In the genomic region with DNA sequence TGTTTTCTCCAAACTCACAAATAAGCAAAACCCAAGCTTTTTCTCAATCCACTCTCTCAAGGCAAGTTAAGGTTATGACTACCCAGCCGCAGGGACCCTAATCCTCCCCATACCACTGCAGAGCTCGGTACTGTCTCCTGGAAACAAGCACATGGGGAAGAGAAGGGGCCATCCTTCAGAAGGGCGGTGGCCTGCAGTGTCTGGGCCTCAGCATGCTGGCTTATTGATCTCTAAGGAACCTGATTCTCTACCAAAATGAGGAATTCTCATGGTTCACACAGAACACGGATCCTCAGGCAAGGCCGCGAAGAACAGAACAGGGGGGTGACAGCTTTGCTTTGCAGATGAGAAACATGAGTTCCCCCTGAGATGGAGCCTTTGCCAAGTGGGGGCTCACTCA, we compare ENCODE assay signal across 39 mouse cellular contexts. TPM values are rescaled to one million over a fixed set of nuclear protein-coding genes. Genes with fewer than 3 reads are reported as not detected.
"Had no signal": no experiment of that assay in that cellular context is flagged by ENCODE, and none has a peak within 500 bp of the region (broad histone marks: within the 10 kb centered on the region; RNA-seq: fewer than 3 reads in every experiment).

No protein-coding gene starts in this region.

- H3K9ac ChIP-seq: limb, embryonic 12.5 days; limb, embryonic 13.5 days; limb, embryonic 15.5 days; liver, embryonic 12.5 days; liver, embryonic 13.5 days; liver, embryonic 14.5 days; liver, embryonic 15.5 days; liver, postnatal 0 days; lung, embryonic 14.5 days; lung, embryonic 15.5 days; midbrain, embryonic 12.5 days; midbrain, embryonic 13.5 days; midbrain, embryonic 15.5 days; neural tube, embryonic 12.5 days had no signal

- H3K27me3 ChIP-seq: limb, embryonic 12.5 days; limb, embryonic 13.5 days; limb, embryonic 15.5 days; liver, embryonic 12.5 days; liver, embryonic 13.5 days; liver, embryonic 15.5 days; lung, embryonic 15.5 days; megakaryocyte, embryonic 14.5 days; midbrain, embryonic 12.5 days; midbrain, embryonic 13.5 days; midbrain, embryonic 15.5 days; neural tube, embryonic 12.5 days had no signal

- ATAC-seq: liver, embryonic 12.5 days; liver, postnatal 0 days; lung, postnatal 0 days; midbrain, embryonic 13.5 days; midbrain, embryonic 15.5 days; midbrain, embryonic 16.5 days had no signal

- H3K27ac ChIP-seq: limb, embryonic 10.5 days; limb, embryonic 12.5 days; limb, embryonic 13.5 days; limb, embryonic 15.5 days; liver, embryonic 12.5 days; liver, embryonic 13.5 days; liver, embryonic 14.5 days; liver, embryonic 15.5 days; lung, embryonic 15.5 days; macrophage; midbrain, embryonic 10.5 days; midbrain, embryonic 12.5 days; midbrain, embryonic 13.5 days; midbrain, embryonic 15.5 days; neural tube, embryonic 12.5 days had no signal

- H3K4me3 ChIP-seq: limb, embryonic 10.5 days; limb, embryonic 12.5 days; limb, embryonic 13.5 days; limb, embryonic 15.5 days; liver, embryonic 12.5 days; liver, embryonic 13.5 days; liver, embryonic 15.5 days; lung, embryonic 15.5 days; megakaryocyte, embryonic 14.5 days; midbrain, embryonic 10.5 days; midbrain, embryonic 12.5 days; midbrain, embryonic 13.5 days; midbrain, embryonic 15.5 days; myocyte; neural tube, embryonic 12.5 days had no signal

- DNase-seq: left cerebral cortex, postnatal 4 days; liver; liver, embryonic 13.5 days; liver, postnatal 0 days; lung, adult 18-20 months; lung, adult 2 months; lung, embryonic 14.5 days; lung, postnatal 10 days; lung, postnatal 14 days; lung, postnatal 36 days; lung, postnatal 4 days; midbrain, embryonic 14.5 days had no signal

- H3K4me1 ChIP-seq: limb, embryonic 10.5 days; limb, embryonic 12.5 days; liver, embryonic 12.5 days; liver, embryonic 13.5 days; liver, embryonic 15.5 days; megakaryocyte, embryonic 14.5 days; midbrain, embryonic 10.5 days; midbrain, embryonic 12.5 days; midbrain, embryonic 13.5 days; midbrain, embryonic 15.5 days; neural tube, embryonic 12.5 days had no signal

- H3K4me2 ChIP-seq: limb, embryonic 12.5 days; limb, embryonic 13.5 days; limb, embryonic 15.5 days; liver, embryonic 11.5 days; liver, embryonic 12.5 days; liver, embryonic 13.5 days; liver, embryonic 15.5 days; lung, embryonic 14.5 days; lung, embryonic 15.5 days; midbrain, embryonic 11.5 days; midbrain, embryonic 12.5 days; midbrain, embryonic 13.5 days; midbrain, embryonic 15.5 days; neural tube, embryonic 12.5 days had no signal

- H3K9me3 ChIP-seq: limb, embryonic 10.5 days; limb, embryonic 12.5 days; limb, embryonic 13.5 days; limb, embryonic 15.5 days; liver, embryonic 12.5 days; liver, embryonic 13.5 days; liver, embryonic 15.5 days; lung, embryonic 15.5 days; megakaryocyte, embryonic 14.5 days; midbrain, embryonic 10.5 days; midbrain, embryonic 12.5 days; midbrain, embryonic 13.5 days; midbrain, embryonic 15.5 days; neural tube, embryonic 12.5 days had no signal

RNA-seq across cellular contexts. Expression of a gene that starts 23.1 kb away (rescaled TPM):
- total RNA-seq: liver, adult 2 months; megakaryocyte progenitor cell, adult 5-6 weeks; megakaryocyte, adult 5-6 weeks; megakaryocyte-erythroid progenitor cell, adult 5-6 weeks; monocyte, adult 5-6 weeks had no signal
- polyA plus RNA-seq: limb, embryonic 10.5 days; limb, embryonic 11.5 days; limb, embryonic 12.5 days; liver, adult 2 months; liver, embryonic 11.5 days; liver, embryonic 12.5 days; liver, embryonic 13.5 days; liver, embryonic 14.5 days; liver, embryonic 15.5 days; liver, embryonic 16.5 days; liver, postnatal 0 days; lung, embryonic 15.5 days; lung, postnatal 0 days; macrophage; myocyte had no signal
